Mouse (Mus musculus) liver, postnatal 0 days (tissue): ENCODE data around the gene Trim29.

Experiments
- CTCF ChIP-seq: sonication (generic); IDR thresholded peaks from 2 replicates; pipeline ENCODE4 v1.5.1; 2016; ENCODE audit warnings: antibody characterized with exemption, low read depth
- EP300 ChIP-seq: IDR thresholded peaks from 2 replicates; pipeline ENCODE4 v1.6.1; 2016; ENCODE audit warnings: antibody characterized with exemption, low read depth, mild to moderate bottlenecking

DNA sequence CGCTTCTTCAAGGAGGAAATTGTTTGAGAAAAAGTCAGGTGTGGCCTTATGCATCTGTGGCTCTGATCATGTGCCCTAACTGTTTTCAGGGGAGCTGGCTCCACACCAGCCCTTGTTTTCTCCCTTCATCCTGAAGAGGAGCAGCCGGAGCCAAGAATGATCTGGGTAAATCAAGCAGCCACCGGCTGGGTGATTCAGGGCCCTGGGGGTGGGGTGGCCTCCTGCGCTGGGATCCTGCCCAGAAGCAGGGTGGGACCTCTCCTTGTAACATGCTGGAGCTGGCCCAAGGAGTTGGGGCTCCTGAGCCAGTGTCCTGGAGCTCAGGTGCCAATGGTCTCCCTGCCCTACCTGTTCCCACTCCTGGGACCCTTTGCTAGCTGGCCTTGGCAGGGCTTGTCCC lies 25.4 kb upstream of the Trim29 start:
- no peak for TF ChIP-seq EP300
- no peak for TF ChIP-seq CTCF
